Mouse (Mus musculus): ENCODE data around the gene Vopp1. TPM values are rescaled to one million over a fixed set of nuclear protein-coding genes. Genes with fewer than 3 reads are reported as not detected.

The Vopp1 gene
- polyA plus RNA-seq, 2 experiments, result 26.8 to 31.2 TPM

DNA sequence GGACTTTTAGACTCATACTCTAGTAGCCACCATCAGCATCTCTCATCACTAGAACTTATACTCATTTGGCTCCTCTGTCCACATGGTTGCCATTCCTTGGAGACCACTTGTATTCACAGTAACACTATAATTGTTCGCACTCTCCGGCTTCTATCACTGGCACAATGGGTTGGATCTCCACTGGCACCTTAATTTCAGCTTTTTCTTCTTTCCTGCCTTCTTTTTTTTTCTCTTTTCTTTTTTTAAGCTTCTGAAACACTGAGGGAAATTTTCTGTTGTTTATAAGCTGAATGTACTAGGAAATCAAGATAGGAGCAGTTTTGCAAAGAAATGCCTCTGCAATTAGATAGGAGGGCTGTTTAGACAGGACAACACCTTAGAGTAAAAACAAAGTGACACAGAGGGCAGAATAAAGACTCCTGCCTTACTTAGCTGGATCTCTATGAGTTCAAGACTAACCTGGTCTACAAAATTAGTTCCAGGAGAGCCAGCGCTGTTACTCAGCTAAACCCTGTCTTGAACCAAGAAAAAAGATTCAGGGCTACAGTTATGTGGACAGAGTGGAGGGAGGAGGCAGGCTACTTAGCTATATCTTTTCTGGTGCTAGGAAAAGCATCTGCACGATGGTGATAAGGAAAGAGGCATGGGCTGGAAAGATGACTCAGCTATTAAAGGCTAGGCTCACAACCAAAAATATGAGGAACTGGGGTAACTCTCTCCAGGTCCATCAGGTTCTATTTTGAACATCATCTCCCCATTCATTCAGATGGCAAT lies 79.8 kb downstream of the Vopp1 start:
- ATAC-seq (ENCODE audit: insufficient read depth) (peak; percentile 92), DNase-seq (ENCODE audit: low read depth in 3 of 3, low spot score in 3 of 3) (peak; percentile 94)
- no peaks in the 10 kb centered on the region; the same call in 1 of the 2 replicates for H3K36me3 ChIP-seq (replicated peaks; ENCODE audit: control insufficient read depth, insufficient read depth, low read depth)
- H3K27me3 ChIP-seq (ENCODE audit: control insufficient read depth, insufficient read depth, low read length), result no peaks in the 10 kb centered on the region
- no peak overlapping the region for H3K4me3 ChIP-seq (ENCODE audit: insufficient read depth in 1 of 2, low read depth in 2 of 2, low read length in 2 of 2)
- peak overlapping the region; percentile 99 for H3K27ac ChIP-seq
- TF ChIP-seq CTCF (IDR thresholded peaks at IDR 0.05; ENCODE audit: low read depth), result no peak
- TF ChIP-seq EP300 (IDR thresholded peaks at IDR 0.05; ENCODE audit: low read depth), result peak; percentile 98
- 47% methylated on average over 4 of the region's 4 CpGs for WGBS (ENCODE audit: insufficient replicate concordance)
- no peaks in the 10 kb centered on the region for H3K9me3 ChIP-seq (ENCODE audit: control insufficient read depth, low read length)
- H3K4me2 ChIP-seq (ENCODE audit: low read depth), result peak overlapping the region; percentile 60
- H3K4me1 ChIP-seq (replicated peaks; ENCODE audit: control insufficient read depth in 2 of 2, insufficient read depth in 2 of 2, low read length in 1 of 2), result peaks cover 39 to 46% of the 10 kb centered on the region in 2 experiments
- peak overlapping the region; percentile 67 for H3K9ac ChIP-seq (replicated peaks)

DNA sequence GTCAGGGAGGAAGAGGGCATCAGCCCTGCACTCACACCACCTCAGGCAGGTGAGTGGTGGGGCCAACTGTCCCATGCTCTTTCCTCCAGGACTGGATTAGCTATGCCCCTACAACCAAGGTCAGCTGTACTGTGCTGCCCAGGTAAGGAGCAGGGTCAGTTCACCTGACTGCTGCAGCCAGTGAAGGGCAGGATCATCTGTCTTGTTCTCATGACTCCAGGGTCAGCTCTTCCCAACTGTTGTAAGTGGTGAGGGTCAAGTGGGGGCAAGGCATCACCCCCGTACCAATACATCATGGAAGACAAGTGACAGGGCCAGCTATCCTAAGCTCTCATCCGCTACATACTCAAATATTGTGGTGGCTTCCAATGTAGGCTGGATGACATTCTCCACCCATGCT lies 80.8 kb downstream of the Vopp1 start:
- H3K27me3 ChIP-seq (ENCODE audit: control insufficient read depth, insufficient read depth, low read length), result no peaks in the 10 kb centered on the region
- peak overlapping the region; percentile 37 for H3K9ac ChIP-seq (replicated peaks)
- WGBS (ENCODE audit: insufficient replicate concordance), result 81% methylated on average over 2 of the region's 2 CpGs
- H3K4me3 ChIP-seq (ENCODE audit: insufficient read depth in 1 of 2, low read depth in 2 of 2, low read length in 2 of 2), result no peak overlapping the region
- H3K9me3 ChIP-seq (ENCODE audit: control insufficient read depth, low read length), result no peaks in the 10 kb centered on the region
- no peak for TF ChIP-seq CTCF (IDR thresholded peaks at IDR 0.05; ENCODE audit: low read depth)
- no peak for TF ChIP-seq EP300 (IDR thresholded peaks at IDR 0.05; ENCODE audit: low read depth)
- no peak overlapping the region for H3K4me2 ChIP-seq (ENCODE audit: low read depth)
- no peaks in the 10 kb centered on the region; the same call in 1 of the 2 replicates for H3K36me3 ChIP-seq (replicated peaks; ENCODE audit: control insufficient read depth, insufficient read depth, low read depth)
- ATAC-seq (ENCODE audit: insufficient read depth), result no peak
- H3K27ac ChIP-seq, result peak overlapping the region; percentile 99
- DNase-seq (ENCODE audit: low read depth in 3 of 3, low spot score in 3 of 3), result no peak
- peaks cover 44 to 48% of the 10 kb centered on the region in 2 experiments for H3K4me1 ChIP-seq (replicated peaks; ENCODE audit: control insufficient read depth in 2 of 2, insufficient read depth in 2 of 2, low read length in 1 of 2)

DNA sequence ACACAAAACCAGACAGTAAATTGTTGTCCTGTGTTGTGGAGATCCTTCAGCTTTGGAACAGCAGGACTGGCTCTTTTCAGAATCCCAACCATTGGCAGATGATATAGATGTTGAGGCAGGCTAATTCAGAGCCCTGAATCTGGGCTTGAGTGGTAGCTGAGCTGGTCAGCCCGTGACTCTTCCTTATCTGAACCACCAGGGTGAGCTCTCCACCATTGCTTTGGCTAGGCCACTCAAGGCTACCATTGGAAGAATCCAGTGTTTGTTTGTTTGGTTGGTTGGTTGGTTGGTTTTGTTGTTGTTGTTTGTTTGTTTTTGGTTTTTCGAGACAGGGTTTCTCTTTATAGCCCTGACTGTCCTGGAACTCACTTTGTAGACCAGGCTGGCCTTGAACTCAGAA lies 81.6 kb downstream of the Vopp1 start:
- Histone ChIP-seq H3K4me1 (replicated peaks; ENCODE audit: control insufficient read depth in 2 of 2, insufficient read depth in 2 of 2, low read length in 1 of 2) (peaks cover 44 to 51% of the 10 kb centered on the region in 2 experiments), H3K27me3 (ENCODE audit: control insufficient read depth, insufficient read depth, low read length) (no peaks in the 10 kb centered on the region), H3K4me2 (ENCODE audit: low read depth) (no peak overlapping the region), H3K4me3 (ENCODE audit: insufficient read depth in 1 of 2, low read depth in 2 of 2, low read length in 2 of 2) (no peak overlapping the region), H3K9me3 (ENCODE audit: control insufficient read depth, low read length) (no peaks in the 10 kb centered on the region), H3K9ac (replicated peaks) (no peak overlapping the region; the same call in 1 of the 2 replicates), H3K36me3 (replicated peaks; ENCODE audit: control insufficient read depth, insufficient read depth, low read depth) (no peaks in the 10 kb centered on the region; the same call in 1 of the 2 replicates), H3K27ac (peak overlapping the region; percentile 99)
- TF ChIP-seq CTCF (IDR thresholded peaks at IDR 0.05; ENCODE audit: low read depth) (peak; percentile 92), EP300 (IDR thresholded peaks at IDR 0.05; ENCODE audit: low read depth) (peak; percentile 29; the same call in 1 of the 2 replicates)
- ATAC-seq (ENCODE audit: insufficient read depth) (peak; percentile 44), DNase-seq (ENCODE audit: low read depth in 3 of 3, low spot score in 3 of 3) (peak in 2 of 3 experiments; percentile 52 to 59)
- 36% methylated on average over 2 of the region's 2 CpGs for WGBS (ENCODE audit: insufficient replicate concordance)

DNA sequence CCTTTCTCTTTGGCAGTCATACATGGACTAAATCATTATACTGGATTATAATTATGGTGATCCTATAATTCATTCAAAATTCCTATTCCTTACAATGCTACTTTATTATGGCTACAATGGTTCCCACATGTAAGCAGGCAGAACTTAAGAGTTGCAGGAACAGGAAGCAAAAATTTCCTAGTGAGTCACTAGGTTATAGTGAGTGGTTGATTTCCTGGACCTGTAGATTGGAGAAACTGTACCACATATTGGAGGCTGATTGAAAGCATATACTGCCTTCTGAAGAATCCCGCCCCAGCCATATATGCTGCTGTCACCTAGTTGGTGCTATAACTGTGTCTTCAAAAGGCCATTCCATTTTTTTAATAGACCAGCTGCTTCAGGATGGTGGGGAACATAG lies 82.2 kb downstream of the Vopp1 start:
- no peaks in the 10 kb centered on the region for H3K27me3 ChIP-seq (ENCODE audit: control insufficient read depth, insufficient read depth, low read length)
- WGBS (ENCODE audit: insufficient replicate concordance), result 68% methylated on average over 1 of the region's 1 CpGs
- peak overlapping the region; percentile 19; the same call in 1 of the 2 replicates for H3K27ac ChIP-seq

DNA sequence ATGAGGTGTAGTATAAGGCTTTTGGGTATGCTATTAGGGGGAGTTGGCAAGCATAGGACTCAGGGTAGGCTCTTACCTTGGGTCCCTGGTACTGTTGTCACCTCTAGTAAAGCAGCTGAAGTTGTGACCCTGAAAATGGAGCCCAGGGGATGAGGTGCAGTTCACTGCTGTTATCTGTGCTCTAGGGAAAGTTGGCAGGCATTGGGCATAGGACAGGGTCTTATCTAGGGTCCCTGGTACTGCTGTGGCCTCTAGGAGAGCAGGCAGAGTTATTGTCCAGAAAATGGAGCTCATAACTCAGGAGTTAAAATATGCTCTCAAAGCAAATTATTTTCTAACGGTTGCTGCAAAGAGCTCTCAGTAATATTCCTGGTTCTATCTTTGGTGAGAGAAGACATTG lies 103.6 kb downstream of the Vopp1 start:
- 84% methylated on average over 1 of the region's 1 CpGs for WGBS (ENCODE audit: insufficient replicate concordance)
- Histone ChIP-seq H3K4me1 (replicated peaks; ENCODE audit: control insufficient read depth in 2 of 2, insufficient read depth in 2 of 2, low read length in 1 of 2) (peaks cover 4% of the 10 kb centered on the region in 2 experiments; a peak in 3 of 4 replicates), H3K9ac (replicated peaks) (no peak overlapping the region), H3K36me3 (replicated peaks; ENCODE audit: control insufficient read depth, insufficient read depth, low read depth) (no peaks in the 10 kb centered on the region; the same call in 1 of the 2 replicates), H3K4me2 (ENCODE audit: low read depth) (no peak overlapping the region), H3K4me3 (ENCODE audit: insufficient read depth in 1 of 2, low read depth in 2 of 2, low read length in 2 of 2) (no peak overlapping the region), H3K9me3 (ENCODE audit: control insufficient read depth, low read length) (no peaks in the 10 kb centered on the region), H3K27ac (no peak overlapping the region), H3K27me3 (ENCODE audit: control insufficient read depth, insufficient read depth, low read length) (no peaks in the 10 kb centered on the region)
- ATAC-seq (ENCODE audit: insufficient read depth) (peak; percentile 53; the same call in 1 of the 2 replicates), DNase-seq (ENCODE audit: low read depth in 3 of 3, low spot score in 3 of 3) (no peak)
- no peak for TF ChIP-seq CTCF (IDR thresholded peaks at IDR 0.05; ENCODE audit: low read depth)
- no peak for TF ChIP-seq EP300 (IDR thresholded peaks at IDR 0.05; ENCODE audit: low read depth)

More for the DNA sequence above, 82.2 kb downstream of the Vopp1 start:
- Histone ChIP-seq H3K36me3 (replicated peaks; ENCODE audit: control insufficient read depth, insufficient read depth, low read depth) (no peaks in the 10 kb centered on the region), H3K4me2 (ENCODE audit: low read depth) (no peak overlapping the region), H3K4me3 (ENCODE audit: insufficient read depth in 1 of 2, low read depth in 2 of 2, low read length in 2 of 2) (no peak overlapping the region), H3K9ac (replicated peaks) (no peak overlapping the region), H3K4me1 (replicated peaks; ENCODE audit: control insufficient read depth in 2 of 2, insufficient read depth in 2 of 2, low read length in 1 of 2) (peaks cover 44 to 51% of the 10 kb centered on the region in 2 experiments), H3K9me3 (ENCODE audit: control insufficient read depth, low read length) (no peaks in the 10 kb centered on the region)
- DNase-seq (ENCODE audit: low read depth in 3 of 3, low spot score in 3 of 3), result no peak
- ATAC-seq (ENCODE audit: insufficient read depth), result no peak
- TF ChIP-seq EP300 (IDR thresholded peaks at IDR 0.05; ENCODE audit: low read depth) (no peak), CTCF (IDR thresholded peaks at IDR 0.05; ENCODE audit: low read depth) (no peak)
